Mouse (Mus musculus) layer of hippocampus, adult 9-10 months (tissue): ENCODE results near the gene Tbc1d22a.
A peak's percentile ranks its signal among the peaks of the same experiment; 100 is the strongest.
"Not testable (repeated sequence)": the region's sequence is repeated elsewhere in the genome, so short reads cannot be mapped to it uniquely, and the experiment has no call there.

ENCODE experiments used
- DNase-seq: peaks from one replicate; pipeline ENCODE4 v3.0.0; 2022; ENCODE audit warnings: low spot score

The Tbc1d22a gene

DNA sequence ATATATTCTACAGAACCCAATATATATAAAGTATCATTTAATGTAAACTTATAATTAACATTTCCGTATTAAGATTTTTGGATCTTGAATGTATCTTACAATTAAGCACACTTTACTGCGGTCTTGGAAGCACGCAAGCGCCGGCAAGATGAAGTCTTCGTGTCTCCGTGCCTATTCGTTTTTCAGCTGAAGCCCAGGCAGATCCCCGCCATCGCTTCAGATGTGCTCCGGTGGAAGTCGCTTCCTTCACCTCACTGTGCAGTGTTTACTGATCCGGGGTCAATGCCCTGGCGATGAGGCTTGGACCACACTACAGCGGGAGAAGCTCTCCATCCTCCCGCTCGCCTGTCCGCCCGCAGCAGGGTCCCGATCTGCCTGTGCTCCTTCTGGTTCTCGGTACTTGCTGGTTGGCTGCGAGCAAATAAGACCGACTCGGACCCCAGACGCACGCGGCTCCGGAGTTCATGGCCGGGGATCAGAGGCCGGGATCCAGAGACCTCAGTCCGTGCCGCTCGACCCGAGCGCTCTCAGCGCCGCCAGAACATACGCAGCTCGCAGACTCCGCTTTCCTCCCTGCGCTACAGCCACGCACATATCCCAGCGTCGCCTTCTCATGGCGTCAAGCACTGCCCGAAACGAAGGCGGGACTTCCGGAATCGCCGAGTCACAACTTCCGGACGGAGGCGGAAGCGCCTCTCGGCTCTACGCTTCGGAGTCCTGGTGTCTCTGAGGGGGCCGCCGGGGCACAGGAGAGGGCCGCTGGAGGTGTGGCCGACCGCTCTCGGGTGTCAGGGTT, at the start of gene Tbc1d22a:
Tbc1d22a (plus strand) TSS at position 707 of the 796 bp plus-strand sequence.
- peak; percentile 79 for DNase-seq

DNA sequence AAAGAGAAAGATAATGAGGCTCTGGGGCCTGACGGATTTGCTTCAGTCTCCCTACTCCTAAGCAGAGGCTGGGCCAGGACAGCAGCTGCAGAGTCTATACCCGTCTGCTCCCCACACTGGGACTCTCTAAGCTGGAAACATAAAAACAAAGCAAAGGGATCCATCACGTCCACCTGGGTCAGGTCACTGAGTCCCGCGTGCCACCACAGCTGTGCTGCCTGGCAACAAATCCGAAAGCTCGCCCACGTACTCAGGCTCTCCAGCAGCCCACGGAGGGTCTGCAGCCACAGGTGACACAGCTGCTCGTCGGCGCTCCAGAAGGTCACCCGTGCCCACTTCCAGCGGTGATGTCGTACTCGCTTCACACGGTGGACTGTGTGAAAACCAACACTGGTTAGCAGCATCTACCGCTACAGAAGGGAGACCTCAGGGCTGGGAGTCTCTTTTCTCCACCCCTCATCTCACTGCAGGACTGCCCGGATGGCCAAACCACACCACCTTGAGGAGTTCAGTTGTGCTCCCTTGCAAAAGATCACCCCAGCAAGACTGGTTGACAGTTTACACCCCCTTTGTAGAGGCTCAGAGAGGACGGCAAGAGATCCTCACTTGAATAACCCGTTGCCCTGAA, 49.4 kb upstream of the Tbc1d22a start:
- DNase-seq = no peak

DNA sequence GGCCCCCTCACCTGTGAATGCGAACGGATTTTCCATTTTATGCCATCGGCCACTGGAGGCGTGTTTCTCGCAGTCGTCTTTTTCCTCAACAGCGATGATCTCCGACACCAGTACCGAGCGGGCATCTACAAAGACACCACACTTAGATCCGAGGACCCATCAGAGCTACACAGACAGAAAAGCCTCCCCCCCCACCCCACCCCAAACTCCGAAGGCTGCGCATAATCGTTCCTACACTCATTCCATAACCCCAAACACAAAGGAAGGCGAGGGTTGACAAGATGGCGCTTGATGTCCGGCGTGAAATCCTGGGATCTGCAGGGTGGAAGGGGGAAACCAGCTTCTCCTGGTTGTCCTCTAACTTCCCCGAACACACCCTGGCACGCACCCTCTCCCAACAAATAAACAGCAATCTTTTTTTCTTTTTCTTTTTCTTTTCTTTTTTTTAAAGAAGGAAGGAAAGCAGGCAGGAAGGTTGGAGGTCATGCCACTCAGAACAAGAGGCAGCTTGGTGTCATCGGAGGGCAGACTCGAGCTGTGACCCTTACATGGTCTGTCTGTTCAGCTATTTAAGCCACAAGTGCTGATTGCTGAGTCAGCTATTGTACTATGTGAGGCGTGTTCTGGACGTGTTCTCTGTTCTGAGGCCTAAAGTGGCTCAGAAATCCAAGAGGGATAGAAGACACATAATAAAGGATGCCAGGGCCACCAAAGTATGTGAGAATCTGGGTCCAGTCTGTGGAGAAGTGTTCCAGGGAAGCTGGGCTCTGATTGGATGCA, 48.3 kb upstream of the Tbc1d22a start:
- no peak for DNase-seq

DNA sequence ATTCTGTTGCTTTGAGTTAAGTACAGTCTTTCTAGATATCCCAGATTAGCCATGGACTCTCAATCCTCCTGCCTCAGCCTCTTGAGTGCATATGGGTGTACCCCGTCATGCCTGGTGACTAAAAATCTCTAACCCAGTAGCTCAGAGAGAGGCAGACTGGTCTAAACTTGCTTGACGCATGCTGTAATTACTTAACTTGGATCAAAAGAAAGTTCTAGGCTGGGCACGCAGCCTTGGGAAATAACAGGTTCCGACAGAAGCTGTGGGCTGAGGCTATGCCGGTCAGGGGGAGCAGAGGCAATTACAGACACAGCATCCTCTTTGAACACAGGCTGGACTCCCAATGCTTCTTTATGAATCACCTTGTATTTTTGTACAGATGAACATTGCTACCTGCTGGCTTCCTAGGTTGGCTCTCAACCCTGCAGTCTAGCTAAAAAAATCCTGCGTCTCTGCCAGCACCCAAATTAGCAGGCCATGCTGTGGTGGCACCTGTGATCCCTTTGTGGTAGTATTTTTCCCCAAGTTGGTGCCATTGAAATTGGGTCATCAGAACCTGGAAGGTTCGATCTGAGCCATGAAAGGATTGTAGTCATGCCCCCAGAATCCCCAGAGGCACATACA, 47.1 kb upstream of the Tbc1d22a start:
- no peak for DNase-seq

DNA sequence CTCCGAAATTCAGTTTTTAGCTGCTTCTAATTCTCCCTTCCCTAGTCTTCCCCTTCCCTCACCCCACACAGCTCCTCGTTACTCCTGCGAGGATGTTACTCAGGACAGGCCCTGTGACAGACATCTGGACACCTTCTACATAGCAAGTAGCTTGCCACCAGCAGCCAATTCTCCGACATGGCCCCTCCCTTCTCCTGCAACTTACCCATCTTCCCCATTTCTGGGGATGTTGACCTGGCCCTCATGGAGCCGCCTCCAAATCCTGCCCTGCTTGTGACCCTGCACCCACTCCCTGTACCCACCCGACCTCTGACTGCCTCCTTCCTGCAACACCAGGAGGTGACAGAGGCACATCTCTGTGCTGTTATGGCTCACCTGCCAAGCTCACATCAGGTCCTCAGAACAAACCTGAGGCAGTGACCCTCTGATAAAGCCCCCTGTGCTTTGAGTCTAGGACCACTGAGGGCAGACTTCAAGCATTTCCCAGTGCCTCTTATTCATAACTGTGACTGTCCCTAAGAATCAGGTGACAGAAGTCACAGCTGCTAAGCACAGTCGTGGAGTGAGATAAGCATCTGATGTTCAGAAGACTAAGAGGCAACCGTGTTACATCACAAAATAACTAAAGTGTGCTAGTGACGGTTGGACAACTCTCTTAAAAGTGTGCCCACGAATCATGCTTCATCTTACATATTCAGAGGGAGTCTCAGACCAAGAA, 46.3 kb upstream of the Tbc1d22a start:
- no peak for DNase-seq

DNA sequence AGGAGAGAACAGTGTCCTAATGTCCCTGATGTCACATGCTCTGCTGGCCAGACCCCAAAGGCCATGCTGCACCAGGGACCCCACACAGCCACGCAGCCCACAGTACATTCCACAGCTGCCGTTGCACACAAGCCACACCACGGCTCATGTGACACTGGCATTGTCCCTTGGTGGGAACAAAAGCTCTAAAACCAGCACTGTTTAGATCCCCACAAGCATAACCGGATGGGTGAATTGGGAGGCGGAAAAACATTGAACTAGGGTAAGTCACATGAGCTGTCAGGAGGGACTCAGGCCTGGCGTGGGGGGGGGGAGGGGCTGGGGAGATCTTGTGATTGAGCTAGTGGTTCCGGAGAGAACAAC, 45.8 kb upstream of the Tbc1d22a start:
- DNase-seq = no peak

DNA sequence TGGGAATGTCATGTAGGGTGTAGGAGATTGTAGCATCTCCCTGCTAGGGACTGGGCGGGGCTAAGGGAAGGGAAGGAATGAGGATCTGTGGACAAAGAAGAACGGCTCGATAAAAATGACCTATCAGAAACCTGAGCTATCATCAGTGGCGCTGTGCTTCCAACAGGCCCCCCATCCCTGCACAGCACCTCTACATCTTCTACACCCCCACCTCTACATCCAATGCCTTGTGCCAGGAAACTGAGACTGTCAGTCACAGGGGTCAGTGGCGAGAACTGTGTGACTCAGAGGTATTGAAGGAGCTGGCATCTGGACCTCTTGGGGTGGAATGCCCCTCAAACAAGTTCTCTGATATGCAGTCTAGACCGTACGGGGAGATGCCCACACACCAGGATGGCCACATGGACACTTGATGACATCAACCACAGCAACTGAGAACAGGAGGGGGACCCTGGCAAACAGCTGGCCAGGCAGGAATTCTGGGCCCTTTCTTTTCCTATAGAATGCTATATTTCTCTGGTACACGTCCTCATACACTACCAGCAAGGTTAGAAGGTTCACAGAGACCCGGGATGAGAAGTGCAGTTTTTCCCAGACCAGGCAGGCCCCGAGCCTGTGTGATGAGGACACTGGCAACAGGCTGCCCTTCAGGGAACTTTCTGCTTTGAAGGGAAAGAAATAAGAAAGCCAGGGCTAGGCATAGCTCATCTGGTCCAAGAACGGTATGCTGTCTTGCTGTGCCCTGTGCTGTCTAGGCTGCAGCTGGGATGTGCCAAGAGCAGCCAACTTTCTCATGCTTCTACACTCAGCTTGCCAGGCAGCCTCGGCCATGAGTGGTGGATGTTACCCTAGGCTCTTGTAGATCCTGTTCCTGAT, 45.1 kb upstream of the Tbc1d22a start:
- no peak for DNase-seq

DNA sequence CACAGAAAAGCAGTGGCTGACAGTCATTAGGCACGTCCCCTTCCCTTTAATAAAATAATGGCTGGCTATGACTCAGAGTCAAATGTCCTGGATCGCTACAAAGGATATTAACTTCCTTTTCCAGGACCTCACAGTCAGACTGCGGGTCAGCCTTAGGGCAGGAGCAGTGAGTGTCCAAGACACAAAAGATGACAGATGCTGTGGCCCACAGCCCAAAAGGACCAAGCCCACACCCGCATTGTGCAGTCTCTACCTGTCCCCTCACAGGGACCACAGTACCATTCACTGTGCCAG, 44.5 kb upstream of the Tbc1d22a start:
- DNase-seq = no peak

DNA sequence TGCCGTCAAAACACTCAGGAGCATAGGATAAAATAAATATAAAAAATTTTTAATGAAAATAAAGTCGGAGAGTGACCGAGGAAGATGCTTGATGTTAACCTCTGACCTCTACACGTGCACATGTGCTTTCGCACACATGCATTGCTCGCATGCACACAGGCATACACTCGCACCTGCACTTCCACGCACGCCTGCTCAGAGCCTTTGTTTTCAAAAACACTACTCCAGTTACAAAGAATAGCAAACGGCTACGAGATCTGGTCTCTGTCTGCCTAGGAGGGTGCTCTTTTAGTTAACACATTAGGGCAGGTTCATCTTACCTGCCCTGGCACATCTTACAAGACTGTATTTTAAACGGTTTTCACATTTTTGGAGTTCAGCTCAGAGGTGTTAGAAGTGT, 42.9 kb upstream of the Tbc1d22a start:
- no peak for DNase-seq

DNA sequence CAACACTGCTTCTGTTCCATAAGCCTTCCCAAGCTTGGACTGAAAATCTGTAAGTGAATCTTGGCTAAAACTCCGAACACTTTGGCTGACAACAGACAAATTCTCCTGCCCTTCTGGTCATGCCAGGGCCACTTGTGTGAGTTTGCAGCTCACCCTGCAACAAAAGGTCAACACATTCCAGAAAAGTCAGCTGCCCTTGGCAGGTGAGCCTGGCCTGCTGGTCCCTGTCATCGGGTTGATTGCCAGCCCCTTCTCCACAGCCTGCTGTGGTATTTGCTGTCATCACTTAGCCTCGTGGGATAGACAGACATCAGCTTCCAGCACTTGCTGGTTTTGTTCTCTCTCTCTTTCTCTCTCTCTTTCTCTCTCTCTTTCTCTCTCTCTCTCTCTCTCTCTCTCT, 42.1 kb upstream of the Tbc1d22a start:
- no peak for DNase-seq

DNA sequence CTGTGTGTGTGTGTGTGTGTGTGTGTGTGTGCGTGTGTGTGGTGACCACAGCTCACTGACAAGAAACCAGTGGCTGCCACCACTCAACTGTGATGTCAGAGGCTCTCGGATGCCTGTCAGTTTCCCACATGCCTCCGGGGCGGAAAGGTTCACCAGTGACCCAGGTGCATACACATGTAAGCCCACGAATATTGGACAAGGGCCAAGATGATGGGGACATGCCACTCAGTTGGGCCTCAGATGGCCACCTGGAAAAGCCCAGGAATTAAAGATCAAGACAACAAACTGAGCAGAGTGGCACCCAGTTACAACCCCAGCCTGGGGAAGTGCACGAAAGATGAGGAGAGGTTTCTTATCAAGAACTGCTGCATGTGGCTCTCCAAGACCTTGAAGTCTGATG, 41.7 kb upstream of the Tbc1d22a start:
- DNase-seq = no peak

DNA sequence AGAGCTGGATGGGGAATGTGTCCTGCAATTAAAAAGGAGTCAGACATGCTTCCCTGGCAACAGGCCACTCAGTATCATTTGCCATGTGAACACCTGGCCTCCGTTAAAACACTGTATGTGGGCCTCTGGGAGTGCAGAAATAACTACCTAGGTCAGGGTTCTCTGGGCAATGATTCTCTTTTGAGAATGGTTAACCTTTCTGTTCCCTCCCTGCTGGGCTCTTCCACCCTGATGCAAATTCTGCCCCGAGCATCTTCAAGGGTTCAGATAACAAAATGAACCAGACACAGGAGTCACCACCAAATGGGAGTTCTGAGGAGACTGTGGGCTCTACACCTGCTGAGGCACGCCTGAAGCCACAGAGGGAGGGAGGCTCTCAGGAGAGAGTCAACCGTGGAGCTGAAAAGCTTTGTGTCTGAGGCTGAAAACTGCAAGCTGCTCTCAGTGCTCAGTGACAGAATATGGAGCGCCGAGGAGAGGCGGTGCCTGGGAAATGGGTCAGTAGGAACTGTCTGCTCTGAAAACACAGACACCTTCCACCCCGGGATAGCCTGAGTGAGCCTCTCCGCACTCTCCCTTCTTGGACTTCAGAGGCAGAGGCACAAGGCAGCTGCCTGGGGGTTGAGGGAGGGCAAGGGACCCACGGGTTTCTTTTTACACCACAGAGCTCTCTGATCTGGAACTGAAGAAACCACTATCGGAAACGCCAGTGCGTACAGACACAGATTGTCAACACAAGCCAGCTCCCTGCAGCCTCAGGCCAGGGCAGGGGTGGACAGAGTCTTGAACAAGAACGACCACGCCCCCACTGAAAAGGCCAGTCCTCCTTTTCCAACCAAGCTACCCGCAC, 40.9 kb upstream of the Tbc1d22a start:
- DNase-seq = no peak

DNA sequence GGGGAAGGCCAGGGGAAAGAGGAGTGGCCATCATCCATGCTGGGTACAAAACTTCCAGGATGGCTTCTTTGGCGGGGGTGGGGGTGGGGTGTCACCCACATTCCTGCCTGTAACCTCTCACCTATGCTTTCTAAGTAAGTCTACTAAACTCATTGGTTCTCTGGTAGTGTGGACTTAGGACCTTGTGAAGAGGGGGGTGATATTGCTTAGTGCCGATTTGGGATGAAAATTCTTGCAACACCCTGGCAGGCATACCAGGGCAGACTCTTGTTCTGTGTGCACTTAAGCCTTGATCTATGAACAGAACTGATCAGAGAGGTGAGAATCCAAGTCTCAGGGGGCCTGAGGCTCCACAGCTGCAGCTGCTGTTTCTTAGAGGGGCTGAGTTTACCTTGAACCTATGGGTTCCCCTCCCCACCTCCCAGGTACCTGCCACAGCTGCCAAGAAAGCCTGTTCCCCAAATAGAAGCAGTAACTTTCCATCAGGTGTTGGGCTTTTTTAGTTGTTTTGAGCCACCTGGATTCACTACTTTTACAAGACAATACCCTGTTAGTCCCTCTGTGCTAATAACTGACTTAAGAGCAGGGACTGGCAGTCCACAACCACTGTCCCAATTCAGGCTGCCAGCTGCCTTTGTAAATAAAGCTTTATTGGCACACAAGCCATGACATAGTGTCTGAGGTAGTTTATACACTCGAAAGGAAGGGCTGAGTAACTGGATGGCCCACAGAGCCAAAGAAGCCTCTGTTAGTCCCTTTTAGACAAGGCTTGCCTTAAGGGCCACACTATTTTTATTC, 38.8 kb upstream of the Tbc1d22a start:
- DNase-seq = no peak

DNA sequence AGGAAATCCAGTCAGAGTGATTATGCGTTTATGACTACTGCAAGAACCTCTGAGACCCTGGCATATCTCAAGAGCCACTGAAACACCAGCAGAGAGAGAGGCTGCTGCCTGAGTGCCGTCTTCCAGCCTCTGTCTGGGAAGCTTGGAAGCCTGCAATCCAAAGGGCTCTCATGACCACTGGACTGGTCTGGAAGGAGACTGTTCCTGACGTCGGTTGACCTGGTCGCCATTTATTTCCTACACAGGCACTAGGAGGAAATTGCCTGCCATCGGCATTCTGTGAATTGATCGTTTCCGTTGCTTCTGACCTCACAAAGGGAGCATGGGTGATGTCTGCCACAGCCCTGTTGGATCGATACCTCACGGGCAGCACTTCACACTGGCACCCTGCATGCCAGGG, 38.1 kb upstream of the Tbc1d22a start:
- no peak for DNase-seq

DNA sequence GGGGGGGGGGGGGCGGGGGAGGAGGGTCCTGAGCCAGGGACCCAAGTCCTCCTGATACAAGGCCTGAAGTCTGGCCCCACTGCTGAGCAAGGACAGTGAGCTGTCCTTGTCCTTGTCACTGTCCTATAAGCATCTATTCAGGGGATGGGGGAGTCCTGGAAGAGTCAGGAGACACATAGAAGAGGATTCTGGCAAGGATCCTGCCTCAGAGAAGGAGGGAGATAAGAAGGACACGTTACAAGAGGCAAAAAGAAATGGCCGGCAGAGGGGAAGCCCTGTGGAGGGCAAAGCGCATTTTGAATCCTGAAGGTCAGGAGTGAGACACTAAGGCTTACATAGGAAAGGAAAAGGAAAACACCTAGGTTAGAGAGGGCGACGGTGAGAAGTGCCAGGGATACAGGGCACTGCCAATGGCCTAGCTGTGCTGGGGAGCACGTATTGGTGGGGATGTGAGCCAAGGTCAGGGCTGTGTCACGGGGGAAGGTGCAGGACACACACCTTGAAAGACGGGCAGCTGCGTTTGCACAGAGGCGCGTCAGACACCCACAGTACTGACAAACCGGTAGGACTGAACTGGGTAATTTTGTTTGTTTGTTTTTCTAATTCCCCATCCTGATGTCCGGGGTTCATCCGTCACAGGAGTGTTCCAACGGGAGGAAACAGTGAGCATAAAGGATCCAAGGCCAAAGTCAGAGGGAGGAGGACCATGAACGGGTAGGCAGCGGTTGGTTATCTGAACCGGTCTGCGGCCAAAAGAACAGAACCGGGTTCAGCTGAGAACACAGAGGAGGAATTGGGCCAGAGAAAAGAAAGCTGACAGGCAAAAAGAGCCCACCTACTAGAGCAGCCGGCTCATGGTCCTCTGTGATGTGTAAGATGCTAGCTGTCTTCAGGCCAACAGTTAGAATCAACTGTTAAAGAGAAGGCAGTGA, 37.2 kb upstream of the Tbc1d22a start:
- no peak for DNase-seq

DNA sequence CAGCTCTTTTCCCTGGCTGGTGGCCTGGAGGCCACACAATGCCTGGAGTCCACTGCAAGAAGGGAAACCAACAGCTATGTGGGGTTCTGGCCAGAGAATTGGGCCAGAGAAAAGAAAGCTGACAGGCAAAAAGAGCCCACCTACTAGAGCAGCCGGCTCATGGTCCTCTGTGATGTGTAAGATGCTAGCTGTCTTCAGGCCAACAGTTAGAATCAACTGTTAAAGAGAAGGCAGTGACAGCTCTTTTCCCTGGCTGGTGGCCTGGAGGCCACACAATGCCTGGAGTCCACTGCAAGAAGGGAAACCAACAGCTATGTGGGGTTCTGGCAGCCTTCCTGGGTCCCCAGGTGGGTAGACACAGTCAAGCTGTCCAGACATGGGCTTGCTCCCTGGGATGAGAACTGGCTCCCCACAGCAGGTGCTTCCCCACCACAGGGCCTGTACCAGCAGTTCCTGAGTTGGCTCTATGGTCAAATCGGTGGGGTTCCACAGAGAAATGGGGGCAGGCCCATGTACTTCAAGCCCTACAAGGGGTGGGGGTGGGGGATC, 36.5 kb upstream of the Tbc1d22a start:
- not testable (repeated sequence) for DNase-seq

DNA sequence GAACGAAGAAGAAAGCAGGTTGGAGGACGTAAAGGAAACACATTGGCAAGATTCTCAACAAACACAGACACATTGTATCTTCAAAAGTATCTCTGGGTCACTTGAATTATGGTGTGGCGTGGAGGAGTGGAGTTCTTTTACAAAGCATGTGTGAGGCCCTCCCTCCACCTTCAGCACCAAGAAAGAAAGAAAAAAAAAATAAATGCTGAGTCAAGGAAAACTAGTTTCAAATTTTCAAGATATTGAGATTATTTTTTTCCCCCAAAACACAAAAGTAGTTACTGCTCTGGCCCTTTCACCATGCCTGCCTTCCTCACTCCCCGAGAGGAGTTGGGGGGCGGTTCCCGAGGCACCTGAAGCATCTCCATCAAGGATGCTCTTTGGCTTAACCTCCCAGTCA, 35.7 kb upstream of the Tbc1d22a start:
- DNase-seq = no peak

DNA sequence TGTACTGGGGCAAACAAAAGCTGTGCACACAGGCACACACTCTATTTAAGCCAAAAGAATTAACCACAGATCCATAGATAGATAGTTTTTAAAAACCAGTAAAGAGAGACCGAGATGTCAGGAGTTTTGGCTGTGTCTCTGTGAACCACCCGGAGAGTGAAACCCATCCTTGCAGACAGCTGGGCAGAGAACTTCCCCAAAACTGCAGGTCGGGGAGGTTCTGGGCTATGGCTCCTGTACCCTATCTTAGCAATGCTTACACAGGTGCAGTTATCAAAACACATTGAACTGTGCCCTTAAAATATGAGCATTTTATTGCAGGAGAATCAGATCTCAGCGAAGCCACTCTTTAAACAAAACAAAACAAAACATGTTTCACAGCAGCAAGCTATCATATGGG, 33.8 kb upstream of the Tbc1d22a start:
- DNase-seq = no peak
